Mouse (Mus musculus) forebrain, postnatal 0 days (tissue): ENCODE measurements at regions not wholly inside any gene's neighbourhood (a gene's known extent, or its start where the extent isn't known, plus 50 kb on each side); places are given as distances from the start of the nearest gene placed in this dataset.

Experiments used
- ATAC-seq: fragments of 200-750 bp; cut with Nextera tagmentation; 2 replicates; pipeline ENCODE4 v1.8.0; 2017; ENCODE audit warnings: mild to moderate bottlenecking, moderate library complexity
- DNase-seq: peaks from one replicate; pipeline ENCODE4 v3.0.0-alpha.2; 2015
- H3K27ac ChIP-seq: fragments of 300-500 bp; sonication (generic); 2 replicates; pipeline ENCODE4 v1.5.1; 2014; ENCODE audit warnings: low read depth, mild to moderate bottlenecking, antibody characterized with exemption, low read length, moderate library complexity, mixed read lengths
- H3K27me3 ChIP-seq: fragments of 300-500 bp; sonication (generic); 2 replicates; pipeline ENCODE4 v1.6.1; 2014; ENCODE audit warnings: mild to moderate bottlenecking, low read length, mixed read lengths; ENCODE audit not compliant: insufficient read depth
- H3K36me3 ChIP-seq: fragments of 300-500 bp; sonication (generic); 2 replicates; pipeline ENCODE4 v1.6.1; 2014; ENCODE audit warnings: mild to moderate bottlenecking, moderate library complexity; ENCODE audit not compliant: insufficient read depth
- H3K4me1 ChIP-seq: fragments of 300-500 bp; sonication (generic); 2 replicates; pipeline ENCODE4 v1.6.1; 2014; ENCODE audit warnings: antibody characterized with exemption; ENCODE audit not compliant: insufficient read depth
- H3K4me2 ChIP-seq: fragments of 300-500 bp; sonication (generic); 2 replicates; pipeline ENCODE4 v1.6.1; 2014; ENCODE audit warnings: low read depth, mild to moderate bottlenecking, moderate library complexity
- H3K4me3 ChIP-seq: fragments of 300-500 bp; sonication (generic); 2 replicates; pipeline ENCODE4 v1.5.1; 2014; ENCODE audit warnings: low read depth, low read length, mixed read lengths
- H3K9ac ChIP-seq: fragments of 300-500 bp; sonication (generic); 2 replicates; pipeline ENCODE4 v1.6.1; 2014; ENCODE audit warnings: mild to moderate bottlenecking
- H3K9me3 ChIP-seq: fragments of 300-500 bp; sonication (generic); 2 replicates; pipeline ENCODE4 v1.6.1; 2016; ENCODE audit warnings: low read length
- CTCF ChIP-seq: sonication (generic); IDR thresholded peaks from 2 replicates; pipeline ENCODE4 v1.5.1; 2016; ENCODE audit warnings: antibody characterized with exemption, control low read depth, low read depth
- WGBS: fragments of 180-500 bp; shearing (Covaris S2); extraction: QIAGEN DNeasy Blood & Tissue Kit; methylation state at CpG from one replicate; pipeline ENCODE4 v1.1.7; 2014; 5-methylcytosine and 5-hydroxymethylcytosine counted together

- no peak overlapping the region for H3K4me2 ChIP-seq
- DNase-seq = no peak
- no peaks in the 10 kb centered on the region for H3K4me1 ChIP-seq
- H3K9ac ChIP-seq = no peak overlapping the region
- H3K4me3 ChIP-seq = no peak overlapping the region
- H3K9me3 ChIP-seq = no peaks in the 10 kb centered on the region
- H3K36me3 ChIP-seq = no peaks in the 10 kb centered on the region
- 93% methylated on average over 5 of the region's 5 CpGs for WGBS
- no peak for ATAC-seq
- no peak for TF ChIP-seq CTCF
- H3K27me3 ChIP-seq = no peaks in the 10 kb centered on the region
- no peak overlapping the region for H3K27ac ChIP-seq
Observed at GRCm38 (mm10) chr10:117527243-117527642, 102.1 kb upstream of the Cpm start.

- no peaks in the 10 kb centered on the region for H3K27me3 ChIP-seq
- WGBS = 93% methylated on average over 3 of the region's 3 CpGs
- H3K27ac ChIP-seq = no peak overlapping the region
- no peak for DNase-seq
- H3K9me3 ChIP-seq = no peaks in the 10 kb centered on the region
- ATAC-seq = no peak
- no peaks in the 10 kb centered on the region for H3K36me3 ChIP-seq
- H3K4me1 ChIP-seq = no peaks in the 10 kb centered on the region
- H3K9ac ChIP-seq = no peak overlapping the region
- no peak overlapping the region for H3K4me2 ChIP-seq
- no peak for TF ChIP-seq CTCF
- no peak overlapping the region for H3K4me3 ChIP-seq
Observed at GRCm38 (mm10) chr10:117526834-117527188, 102.5 kb upstream of the Cpm start.

- H3K4me2 ChIP-seq = no peak overlapping the region
Observed at GRCm38 (mm10) chr10:117526008-117526833, 103.1 kb upstream of the Cpm start.

GRCm38 (mm10) chr10:117525608-117526007, 103.7 kb upstream of the Cpm start:
- Histone ChIP-seq H3K27me3 (no peaks in the 10 kb centered on the region), H3K4me2 (no peak overlapping the region), H3K4me3 (no peak overlapping the region), H3K9ac (no peak overlapping the region), H3K27ac (no peak overlapping the region), H3K4me1 (no peaks in the 10 kb centered on the region), H3K36me3 (no peaks in the 10 kb centered on the region), H3K9me3 (no peaks in the 10 kb centered on the region)
- no peak for ATAC-seq
- no peak for DNase-seq
- 54% methylated on average over 3 of the region's 3 CpGs for WGBS
- no peak for TF ChIP-seq CTCF

More at GRCm38 (mm10) chr10:117526008-117526833, 103.1 kb upstream of the Cpm start:
- H3K9ac ChIP-seq = no peak overlapping the region
- H3K36me3 ChIP-seq = no peaks in the 10 kb centered on the region
- 81% methylated on average over 16 of the region's 16 CpGs for WGBS
- no peaks in the 10 kb centered on the region for H3K27me3 ChIP-seq
- H3K27ac ChIP-seq = no peak overlapping the region
- no peaks in the 10 kb centered on the region for H3K4me1 ChIP-seq
- TF ChIP-seq CTCF = no peak
- no peak overlapping the region for H3K4me3 ChIP-seq
- no peaks in the 10 kb centered on the region for H3K9me3 ChIP-seq
- ATAC-seq = no peak
- no peak for DNase-seq

- Histone ChIP-seq H3K27me3 (no peaks in the 10 kb centered on the region), H3K9me3 (no peaks in the 10 kb centered on the region)
- 80% methylated on average over 8 of the region's 8 CpGs for WGBS
Observed at GRCm38 (mm10) chr10:117524926-117525565, 104.3 kb upstream of the Cpm start.

GRCm38 (mm10) chr10:117524101-117524500, 105.2 kb upstream of the Cpm start:
- DNase-seq (no peak), ATAC-seq (no peak)
- 85% methylated on average over 7 of the region's 7 CpGs for WGBS
- no peak for TF ChIP-seq CTCF
- no peak overlapping the region for H3K27ac ChIP-seq
- no peak overlapping the region for H3K9ac ChIP-seq
- H3K9me3 ChIP-seq = no peaks in the 10 kb centered on the region
- no peaks in the 10 kb centered on the region for H3K36me3 ChIP-seq
- H3K4me1 ChIP-seq = no peaks in the 10 kb centered on the region
- H3K27me3 ChIP-seq = no peaks in the 10 kb centered on the region
- no peak overlapping the region for H3K4me2 ChIP-seq
- no peak overlapping the region for H3K4me3 ChIP-seq

More at GRCm38 (mm10) chr10:117524926-117525565, 104.3 kb upstream of the Cpm start:
- Histone ChIP-seq H3K27ac (no peak overlapping the region), H3K36me3 (no peaks in the 10 kb centered on the region), H3K4me3 (no peak overlapping the region), H3K9ac (no peak overlapping the region), H3K4me1 (no peaks in the 10 kb centered on the region), H3K4me2 (no peak overlapping the region)
- no peak for TF ChIP-seq CTCF
- DNase-seq (no peak), ATAC-seq (no peak)
